In genomic region chr11:79652921-79653575, GRCm38 (mm10) we compare ENCODE assay signal across 10 mouse cellular contexts.
DNase-seq lines count a peak whose midpoint lies in the region; ATAC-seq and TF ChIP-seq lines count a peak whose summit lies in the region.
"Had no signal": no experiment of that assay in that cellular context is flagged by ENCODE, and none has a peak within 500 bp of the region (broad histone marks: within the 10 kb centered on the region; RNA-seq: fewer than 3 reads in every experiment).

No protein-coding gene starts in this region.

- peak; percentile 62 for ATAC-seq in intestine, embryonic 15.5 days
- no peak for ATAC-seq in lung, postnatal 0 days
- no peak for ATAC-seq in liver, postnatal 0 days
- ATAC-seq in midbrain, embryonic 15.5 days (replicated peaks), result no peak

- TF ChIP-seq CTCF in lung, postnatal 0 days (IDR thresholded peaks at IDR 0.05), result no peak
- TF ChIP-seq CTCF in liver, postnatal 0 days (IDR thresholded peaks at IDR 0.05; ENCODE audit: low read depth), result no peak

- H3K27ac ChIP-seq in intestine, embryonic 15.5 days, result no peak overlapping the region
- no peak overlapping the region for H3K27ac ChIP-seq in lung, postnatal 0 days (ENCODE audit: low read length)
- H3K27ac ChIP-seq in liver, postnatal 0 days (ENCODE audit: low read depth), result no peak overlapping the region
- H3K27ac ChIP-seq in midbrain, embryonic 15.5 days, result no peak overlapping the region

- no peak for TF ChIP-seq EP300 in lung, postnatal 0 days (IDR thresholded peaks at IDR 0.05)
- TF ChIP-seq EP300 in liver, postnatal 0 days (IDR thresholded peaks at IDR 0.05; ENCODE audit: low read depth), result no peak

- H3K4me1 ChIP-seq in intestine, embryonic 15.5 days (replicated peaks), result peaks cover 4% of the 10 kb centered on the region; the same call in 1 of the 2 replicates
- no peaks in the 10 kb centered on the region for H3K4me1 ChIP-seq in lung, postnatal 0 days (ENCODE audit: insufficient read depth, low read depth, low read length)
- H3K4me1 ChIP-seq in liver, postnatal 0 days (ENCODE audit: insufficient read depth), result peaks cover 18% of the 10 kb centered on the region
- peaks cover 12% of the 10 kb centered on the region for H3K4me1 ChIP-seq in midbrain, embryonic 15.5 days

- H3K9ac ChIP-seq in intestine, embryonic 15.5 days, result no peak overlapping the region
- no peak overlapping the region for H3K9ac ChIP-seq in lung, postnatal 0 days (replicated peaks; ENCODE audit: low read depth)
- no peak overlapping the region for H3K9ac ChIP-seq in liver, postnatal 0 days (replicated peaks)
- H3K9ac ChIP-seq in midbrain, embryonic 15.5 days, result no peak overlapping the region

- DNase-seq in CD4-positive helper T cell, adult 2 months (ENCODE audit: low read depth, low spot score), result peak; percentile 63
- DNase-seq in CD8-positive naive resting alpha-beta T cell, adult 2 months (ENCODE audit: low read depth in 2 of 2, low spot score in 2 of 2), result peak; percentile 54 to 58
- peak; percentile 45 for DNase-seq in splenic B cell, adult 2 months (ENCODE audit: low read depth, low spot score)
- DNase-seq in lung, postnatal 0 days (ENCODE audit: low spot score), result no peak
- DNase-seq in liver, postnatal 0 days, result no peak
- DNase-seq: cerebellum, postnatal 25 days; heart, postnatal 4 days; right cerebral cortex, adult 18-20 months had no signal

- H3K4me3 ChIP-seq in intestine, embryonic 15.5 days (replicated peaks), result no peak overlapping the region
- H3K4me3 ChIP-seq in lung, postnatal 0 days (ENCODE audit: low read depth, low read length), result no peak overlapping the region
- H3K4me3 ChIP-seq in liver, postnatal 0 days (ENCODE audit: low read depth, low read length), result no peak overlapping the region
- no peak overlapping the region for H3K4me3 ChIP-seq in midbrain, embryonic 15.5 days

- H3K36me3 ChIP-seq in intestine, embryonic 15.5 days, result no peaks in the 10 kb centered on the region
- no peaks in the 10 kb centered on the region for H3K36me3 ChIP-seq in splenic B cell, adult 2 months (ENCODE audit: control insufficient read depth, insufficient read depth, low read length, poor library complexity, severe bottlenecking)
- H3K36me3 ChIP-seq in lung, postnatal 0 days (ENCODE audit: insufficient read depth, low read length), result no peaks in the 10 kb centered on the region
- no peaks in the 10 kb centered on the region for H3K36me3 ChIP-seq in liver, postnatal 0 days (replicated peaks; ENCODE audit: insufficient read depth, low read length)
- H3K36me3 ChIP-seq in midbrain, embryonic 15.5 days (replicated peaks), result no peaks in the 10 kb centered on the region

- WGBS in intestine, embryonic 15.5 days, result 65% methylated on average over 20 of the region's 20 CpGs
- WGBS in lung, postnatal 0 days, result 73% methylated on average over 20 of the region's 20 CpGs
- WGBS in liver, postnatal 0 days (ENCODE audit: insufficient replicate concordance), result 67% methylated on average over 20 of the region's 20 CpGs
- 85% methylated on average over 20 of the region's 20 CpGs for WGBS in midbrain, embryonic 15.5 days

- no peaks in the 10 kb centered on the region; the same call in 1 of the 2 replicates for H3K27me3 ChIP-seq in intestine, embryonic 15.5 days (replicated peaks)
- no peaks in the 10 kb centered on the region for H3K27me3 ChIP-seq in splenic B cell, adult 2 months (ENCODE audit: control insufficient read depth, insufficient read depth, low read length, poor library complexity, severe bottlenecking)
- H3K27me3 ChIP-seq in lung, postnatal 0 days (replicated peaks; ENCODE audit: insufficient read depth, low read length), result no peaks in the 10 kb centered on the region
- H3K27me3 ChIP-seq in liver, postnatal 0 days (ENCODE audit: insufficient read depth, low read length), result no peaks in the 10 kb centered on the region
- no peaks in the 10 kb centered on the region for H3K27me3 ChIP-seq in midbrain, embryonic 15.5 days (replicated peaks)

- no peaks in the 10 kb centered on the region for H3K9me3 ChIP-seq in intestine, embryonic 15.5 days
- H3K9me3 ChIP-seq in lung, postnatal 0 days (ENCODE audit: low read length), result no peaks in the 10 kb centered on the region
- no peaks in the 10 kb centered on the region for H3K9me3 ChIP-seq in liver, postnatal 0 days (ENCODE audit: low read length)
- H3K9me3 ChIP-seq in midbrain, embryonic 15.5 days, result no peaks in the 10 kb centered on the region

- H3K4me2 ChIP-seq in intestine, embryonic 15.5 days (replicated peaks), result no peak overlapping the region
- H3K4me2 ChIP-seq in lung, postnatal 0 days (replicated peaks; ENCODE audit: low read depth, low read length), result no peak overlapping the region
- no peak overlapping the region for H3K4me2 ChIP-seq in liver, postnatal 0 days (ENCODE audit: low read depth, low read length)
- H3K4me2 ChIP-seq in midbrain, embryonic 15.5 days, result no peak overlapping the region

Comparison
In these comparisons a context has a peak if more than half of its experiments do, and no peak if none do; other contexts are left out.
1. DNase-seq: peak in CD4-positive helper T cell, adult 2 months (single experiment), CD8-positive naive resting alpha-beta T cell, adult 2 months (2 of 2) and splenic B cell, adult 2 months (single experiment); none in lung, postnatal 0 days (single experiment) and liver, postnatal 0 days (single experiment).